Comparison of ENCODE assay signal across 11 mouse cellular contexts in the genomic region with DNA sequence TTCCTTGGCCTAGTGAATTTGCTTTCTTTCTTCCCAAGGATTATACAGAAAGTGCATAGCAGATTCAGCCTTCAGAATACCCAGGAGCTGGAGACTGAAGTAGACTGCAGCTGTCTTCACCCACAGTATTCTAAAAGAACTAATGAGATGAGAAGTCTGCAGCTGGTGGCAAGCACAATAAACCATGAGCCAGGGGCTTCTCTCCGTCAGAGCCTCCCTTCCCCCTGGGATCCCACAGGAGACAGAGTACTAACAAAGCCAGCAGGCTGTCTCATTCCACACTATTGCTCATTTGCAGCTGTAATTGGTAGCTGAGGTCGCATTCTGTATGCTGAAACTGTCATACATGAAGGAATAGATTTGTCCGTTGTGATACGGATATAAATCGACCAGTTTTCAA. TPM values are rescaled to one million over a fixed set of nuclear protein-coding genes. Genes with fewer than 3 reads are reported as not detected.
A peak's percentile ranks its signal among the peaks of the same experiment; 100 is the strongest.
DNase-seq lines count a peak whose midpoint lies in the region; ATAC-seq and TF ChIP-seq lines count a peak whose summit lies in the region.
"Had no signal": no experiment of that assay in that cellular context is flagged by ENCODE, and none has a peak within 500 bp of the region (broad histone marks: within the 10 kb centered on the region; RNA-seq: fewer than 3 reads in every experiment).

No protein-coding gene starts in this region.

- peak; percentile 82 for ATAC-seq in hindbrain, embryonic 14.5 days (ENCODE audit: low FRiP score)
- ATAC-seq in midbrain, postnatal 0 days (ENCODE audit: low FRiP score) = peak; percentile 72; the same call in 1 of the 2 replicates
- ATAC-seq: liver, postnatal 0 days had no signal

- H3K27ac ChIP-seq in forebrain, embryonic 10.5 days = peak overlapping the region; percentile 54; the same call in 1 of the 2 replicates
- H3K27ac ChIP-seq in hindbrain, embryonic 14.5 days = peak overlapping the region; percentile 88
- peak overlapping the region; percentile 77 for H3K27ac ChIP-seq in midbrain, postnatal 0 days (ENCODE audit: low read depth, low read length)

- H3K4me2 ChIP-seq in hindbrain, embryonic 14.5 days (replicated peaks) = peak overlapping the region; percentile 3
- no peak overlapping the region for H3K4me2 ChIP-seq in midbrain, postnatal 0 days (ENCODE audit: low read depth, low read length, poor library complexity, severe bottlenecking)

- H3K9me3 ChIP-seq in forebrain, embryonic 10.5 days = no peaks in the 10 kb centered on the region
- no peaks in the 10 kb centered on the region for H3K9me3 ChIP-seq in hindbrain, embryonic 14.5 days (ENCODE audit: control insufficient read depth, low read length)
- no peaks in the 10 kb centered on the region for H3K9me3 ChIP-seq in midbrain, postnatal 0 days (ENCODE audit: low read length)

- DNase-seq in embryo, embryonic 10.5 days (ENCODE audit: low spot score) = peak; percentile 26
- no peak for DNase-seq in embryo, embryonic 9.5 days (ENCODE audit: extremely low spot score)
- no peak for DNase-seq in forebrain, embryonic 10.5 days (ENCODE audit: extremely low spot score, low spot score)
- peak; percentile 74 for DNase-seq in hindbrain, embryonic 14.5 days (ENCODE audit: low spot score)
- peak; percentile 64 for DNase-seq in midbrain, postnatal 0 days (ENCODE audit: low spot score)
- DNase-seq in adrenal gland, postnatal 14 days = no peak
- no peak for DNase-seq in frontal cortex, postnatal 10 days (ENCODE audit: low spot score in 2 of 2)
- DNase-seq in urinary bladder, postnatal 36 days (ENCODE audit: low spot score in 2 of 2) = no peak
- DNase-seq: cerebellum, adult 9-11 months; kidney, adult 2 months; liver, postnatal 0 days had no signal

- no peak for TF ChIP-seq CTCF in midbrain, postnatal 0 days (IDR thresholded peaks at IDR 0.05)

- peaks cover 80% of the 10 kb centered on the region for H3K36me3 ChIP-seq in forebrain, embryonic 10.5 days (replicated peaks)
- peaks cover 38% of the 10 kb centered on the region for H3K36me3 ChIP-seq in hindbrain, embryonic 14.5 days (replicated peaks; ENCODE audit: control insufficient read depth, insufficient read depth)
- H3K36me3 ChIP-seq in midbrain, postnatal 0 days (ENCODE audit: insufficient read depth, low read length) = peaks cover 22% of the 10 kb centered on the region; the same call in 1 of the 2 replicates

- H3K4me3 ChIP-seq in forebrain, embryonic 10.5 days = no peak overlapping the region
- H3K4me3 ChIP-seq in hindbrain, embryonic 14.5 days (replicated peaks; ENCODE audit: low read length) = no peak overlapping the region
- no peak overlapping the region for H3K4me3 ChIP-seq in midbrain, postnatal 0 days (ENCODE audit: low read depth, low read length)

- peaks cover 34% of the 10 kb centered on the region for H3K4me1 ChIP-seq in forebrain, embryonic 10.5 days
- peaks cover 35% of the 10 kb centered on the region for H3K4me1 ChIP-seq in hindbrain, embryonic 14.5 days (replicated peaks; ENCODE audit: control insufficient read depth, insufficient read depth, low read length)
- H3K4me1 ChIP-seq in midbrain, postnatal 0 days (ENCODE audit: insufficient read depth, low read length) = 0 out of 2 replicates have a peak, but pooled peaks cover 2% of the 10 kb centered on the region

- no peaks in the 10 kb centered on the region for H3K27me3 ChIP-seq in forebrain, embryonic 10.5 days (ENCODE audit: poor library complexity, severe bottlenecking)
- no peaks in the 10 kb centered on the region for H3K27me3 ChIP-seq in hindbrain, embryonic 14.5 days (ENCODE audit: control insufficient read depth, insufficient read depth, low read length)
- no peaks in the 10 kb centered on the region for H3K27me3 ChIP-seq in midbrain, postnatal 0 days (ENCODE audit: insufficient read depth, low read length)

- H3K9ac ChIP-seq in hindbrain, embryonic 14.5 days = peak overlapping the region; percentile 12; the same call in 1 of the 2 replicates
- H3K9ac ChIP-seq in midbrain, postnatal 0 days (replicated peaks; ENCODE audit: low read length, poor library complexity, severe bottlenecking) = no peak overlapping the region
- H3K9ac ChIP-seq: liver, postnatal 0 days had no signal

- WGBS in forebrain, embryonic 10.5 days = 88% methylated on average over 5 of the region's 5 CpGs
- 26% methylated on average over 5 of the region's 5 CpGs for WGBS in hindbrain, embryonic 14.5 days
- 16% methylated on average over 5 of the region's 5 CpGs for WGBS in midbrain, postnatal 0 days

RNA-seq across cellular contexts. Expression of a gene that starts 38.0 kb away (rescaled TPM):
- 128 and 130 TPM in 2 replicates for polyA plus RNA-seq in forebrain, embryonic 10.5 days (2016; fragmentation: Nextera tagmentation; extraction: Ambion mirVana)
- polyA plus RNA-seq in hindbrain, embryonic 14.5 days (2014; fragmentation: Nextera tagmentation; extraction: Ambion mirVana) = 95.2 and 110 TPM in 2 replicates
- total RNA-seq in midbrain, postnatal 0 days (2014; rRNA removed) = 9.4 and 12.8 TPM in 2 replicates
- polyA plus RNA-seq in midbrain, postnatal 0 days (2015; fragmentation: Nextera tagmentation; extraction: Ambion mirVana) = 78.9 and 84.3 TPM in 2 replicates
- 69.3 and 71.8 TPM in 2 replicates for total RNA-seq in adrenal gland, postnatal 14 days (2021)

RNA-seq across cellular contexts. Expression of a gene that starts 48.6 kb away (rescaled TPM):
- polyA plus RNA-seq in forebrain, embryonic 10.5 days (2016; fragmentation: Nextera tagmentation; extraction: Ambion mirVana) = 36.5 and 40.0 TPM in 2 replicates
- polyA plus RNA-seq in hindbrain, embryonic 14.5 days (2014; fragmentation: Nextera tagmentation; extraction: Ambion mirVana) = 27.8 and 28.6 TPM in 2 replicates
- total RNA-seq in midbrain, postnatal 0 days (2014; rRNA removed) = 112 and 139 TPM in 2 replicates
- polyA plus RNA-seq in midbrain, postnatal 0 days (2015; fragmentation: Nextera tagmentation; extraction: Ambion mirVana) = 49.6 and 49.8 TPM in 2 replicates
- total RNA-seq in adrenal gland, postnatal 14 days (2021) = 4.6 and 5.1 TPM in 2 replicates

Comparison
In these comparisons a context has a peak if more than half of its experiments do, and no peak if none do; other contexts are left out.
1. DNase-seq: peak in embryo, embryonic 10.5 days (single experiment), hindbrain, embryonic 14.5 days (single experiment) and midbrain, postnatal 0 days (single experiment); none in embryo, embryonic 9.5 days (single experiment), forebrain, embryonic 10.5 days (single experiment), adrenal gland, postnatal 14 days (single experiment), frontal cortex, postnatal 10 days (0 of 2) and urinary bladder, postnatal 36 days (0 of 2).
2. Peak in every context shown above with its lines, with median percentiles within 50 percentile points of each other: H3K27ac ChIP-seq.